Mouse (Mus musculus) neural tube, embryonic 14.5 days (tissue): Measurements from ENCODE around the gene Ccdc107. TPM values are rescaled to one million over a fixed set of nuclear protein-coding genes. Genes with fewer than 3 reads are reported as not detected.
A peak's percentile ranks its signal among the peaks of the same experiment; 100 is the strongest.

Experiments used
- ATAC-seq: fragments of 200-750 bp; cut with Nextera tagmentation; 2 replicates; pipeline ENCODE4 v1.8.0; 2017; ENCODE audit warnings: low read depth, mild to moderate bottlenecking, moderate TSS enrichment, moderate library complexity
- H3K27ac ChIP-seq: fragments of 300-500 bp; sonication (generic); 2 replicates; pipeline ENCODE4 v1.5.1; 2014; ENCODE audit warnings: low read depth, mild to moderate bottlenecking, control low read depth, low read length, moderate library complexity, mixed read lengths
- H3K27me3 ChIP-seq: fragments of 300-500 bp; sonication (generic); 2 replicates; pipeline ENCODE4 v1.6.1; 2014; ENCODE audit warnings: low read length; ENCODE audit not compliant: control insufficient read depth, insufficient read depth
- H3K36me3 ChIP-seq: fragments of 300-500 bp; sonication (generic); 2 replicates; pipeline ENCODE4 v1.6.1; 2014; ENCODE audit warnings: low read length, mixed read lengths; ENCODE audit not compliant: control insufficient read depth, insufficient read depth
- H3K4me1 ChIP-seq: fragments of 300-500 bp; sonication (generic); 2 replicates; pipeline ENCODE4 v1.6.1; 2014; ENCODE audit warnings: low read length; ENCODE audit not compliant: control insufficient read depth, insufficient read depth
- H3K4me2 ChIP-seq: fragments of 300-500 bp; sonication (generic); 2 replicates; pipeline ENCODE4 v1.6.1; 2014; ENCODE audit warnings: mild to moderate bottlenecking, low read depth, low read length, control low read depth
- H3K4me3 ChIP-seq: fragments of 300-500 bp; sonication (generic); 2 replicates; pipeline ENCODE4 v1.5.1; 2014; ENCODE audit warnings: low read depth, low read length, control low read depth, mixed read lengths
- H3K9ac ChIP-seq: fragments of 300-500 bp; sonication (generic); replicated peaks from 2 replicates; pipeline ENCODE4 v1.6.1; 2014; ENCODE audit warnings: low read depth, mild to moderate bottlenecking, control low read depth, low read length, mixed read lengths
- H3K9me3 ChIP-seq: fragments of 300-500 bp; sonication (generic); 2 replicates; pipeline ENCODE4 v1.6.1; 2016; ENCODE audit warnings: low read length; ENCODE audit not compliant: control insufficient read depth
- WGBS: fragments of 180-500 bp; shearing (Covaris S2); extraction: QIAGEN DNeasy Blood & Tissue Kit; methylation state at CpG from one replicate; pipeline ENCODE4 v1.1.7; 2014; 5-methylcytosine and 5-hydroxymethylcytosine counted together
- polyA plus RNA-seq: library from polyadenylated mRNA; unstranded; fragments of >200 nt; fragmentation: Nextera tagmentation; extraction: Ambion mirVana; gene quantifications from 2 replicates; pipeline ENCODE4 v1.2.1, GENCODE M21; 2014

Ccdc107 gene
- polyA plus RNA-seq, 1 experiment from 2014 or later: 87.2 TPM

- Histone ChIP-seq H3K27me3 (no peaks in the 10 kb centered on the region), H3K4me3 (no peak overlapping the region), H3K9ac (no peak overlapping the region), H3K36me3 (no peaks in the 10 kb centered on the region), H3K27ac (no peak overlapping the region), H3K9me3 (no peaks in the 10 kb centered on the region), H3K4me2 (no peak overlapping the region), H3K4me1 (no peaks in the 10 kb centered on the region)
- 95% methylated on average over 5 of the region's 5 CpGs for WGBS
- no peak for ATAC-seq
Observed at GRCm38 (mm10) chr4:43463102-43463501, 29.6 kb upstream of the Ccdc107 start.

DNA sequence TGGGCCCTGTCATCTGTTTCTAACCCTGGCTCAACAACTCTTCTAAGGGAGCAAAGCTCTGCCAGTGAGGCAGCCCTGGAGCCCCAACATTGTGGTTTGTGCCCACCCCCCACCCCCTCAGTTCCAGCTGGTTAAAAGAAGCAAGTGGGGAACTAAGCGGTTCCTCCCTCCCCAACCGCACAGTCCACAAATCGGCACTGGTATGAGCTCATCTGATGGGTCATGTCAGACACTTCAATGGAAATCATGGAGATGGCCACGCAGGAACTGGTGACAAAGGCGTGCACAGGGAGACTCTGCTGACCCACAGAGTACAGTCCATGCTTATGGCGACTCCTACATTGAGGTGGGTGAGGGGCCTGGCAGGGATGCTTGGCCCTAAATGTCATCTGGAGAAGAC lies 26.8 kb upstream of the Ccdc107 start:
- 94% methylated on average over 6 of the region's 6 CpGs for WGBS
- H3K4me1 ChIP-seq: no peaks in the 10 kb centered on the region
- no peaks in the 10 kb centered on the region for H3K27me3 ChIP-seq
- no peak overlapping the region for H3K4me3 ChIP-seq
- H3K4me2 ChIP-seq: no peak overlapping the region
- H3K9ac ChIP-seq: no peak overlapping the region
- no peaks in the 10 kb centered on the region for H3K9me3 ChIP-seq
- no peak overlapping the region for H3K27ac ChIP-seq
- no peak for ATAC-seq
- no peaks in the 10 kb centered on the region for H3K36me3 ChIP-seq

DNA sequence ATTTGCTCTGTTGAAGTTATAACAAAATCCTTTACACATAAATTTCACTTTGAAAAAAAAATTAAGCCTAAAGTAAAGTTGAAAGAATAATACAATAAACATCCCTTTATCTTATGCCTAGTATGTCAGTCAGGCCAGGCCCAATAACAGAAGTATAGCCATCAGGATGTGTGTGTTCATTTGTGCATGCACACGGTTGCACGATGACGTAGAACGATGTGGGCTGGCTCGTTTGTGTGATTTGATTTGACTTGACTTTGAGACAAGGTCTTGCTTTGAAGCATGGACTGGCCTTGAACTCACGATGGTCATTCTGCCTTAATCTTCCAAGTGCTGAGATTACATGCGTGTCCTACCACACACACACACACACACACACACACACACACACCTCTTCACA lies 25.8 kb upstream of the Ccdc107 start:
- H3K9ac ChIP-seq: no peak overlapping the region
- WGBS: 95% methylated on average over 7 of the region's 7 CpGs
- ATAC-seq: no peak
- H3K4me3 ChIP-seq: no peak overlapping the region
- H3K4me1 ChIP-seq: no peaks in the 10 kb centered on the region
- H3K4me2 ChIP-seq: no peak overlapping the region
- H3K9me3 ChIP-seq: no peaks in the 10 kb centered on the region
- no peaks in the 10 kb centered on the region for H3K36me3 ChIP-seq
- no peak overlapping the region for H3K27ac ChIP-seq
- H3K27me3 ChIP-seq: no peaks in the 10 kb centered on the region

GRCm38 (mm10) chr4:43470301-43470700 lies 22.4 kb upstream of the Ccdc107 start:
- no peak overlapping the region for H3K4me2 ChIP-seq
- H3K9me3 ChIP-seq: no peaks in the 10 kb centered on the region
- no peak for ATAC-seq
- H3K27ac ChIP-seq: no peak overlapping the region
- 90% methylated on average over 10 of the region's 10 CpGs for WGBS
- H3K27me3 ChIP-seq: no peaks in the 10 kb centered on the region
- H3K9ac ChIP-seq: no peak overlapping the region
- no peaks in the 10 kb centered on the region for H3K36me3 ChIP-seq
- H3K4me1 ChIP-seq: no peaks in the 10 kb centered on the region
- H3K4me3 ChIP-seq: no peak overlapping the region

- ATAC-seq: no peak
- WGBS: 79% methylated on average over 1 of the region's 1 CpGs
- H3K36me3 ChIP-seq: no peaks in the 10 kb centered on the region
Observed at GRCm38 (mm10) chr4:43473636-43474035, 19.1 kb upstream of the Ccdc107 start.

DNA sequence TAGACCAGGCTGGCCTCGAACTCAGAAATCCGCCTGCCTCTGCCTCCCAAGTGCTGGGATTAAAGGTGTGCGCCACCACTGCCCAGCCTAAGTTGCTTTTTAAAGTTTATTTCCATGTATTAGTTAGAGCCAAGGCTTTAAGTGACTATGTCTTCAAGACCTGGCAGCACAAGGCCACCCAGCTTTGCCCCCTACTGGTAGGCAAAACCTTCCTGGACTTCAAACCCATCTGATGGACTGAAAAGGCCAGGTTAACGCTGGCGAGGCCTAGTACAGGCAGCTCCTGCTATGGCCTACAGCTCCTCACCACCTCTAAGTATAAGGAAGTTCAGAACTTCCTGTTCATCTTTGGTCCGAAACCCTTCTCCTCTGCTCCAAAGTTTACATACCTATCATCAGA lies 16.1 kb upstream of the Ccdc107 start:
- no peak for ATAC-seq
- Histone ChIP-seq H3K27ac (no peak overlapping the region), H3K4me1 (no peaks in the 10 kb centered on the region), H3K9ac (no peak overlapping the region), H3K9me3 (no peaks in the 10 kb centered on the region), H3K27me3 (no peaks in the 10 kb centered on the region), H3K36me3 (no peaks in the 10 kb centered on the region), H3K4me3 (no peak overlapping the region), H3K4me2 (no peak overlapping the region)
- 93% methylated on average over 6 of the region's 6 CpGs for WGBS

More at GRCm38 (mm10) chr4:43473636-43474035, 19.1 kb upstream of the Ccdc107 start:
- Histone ChIP-seq H3K4me2 (no peak overlapping the region), H3K27me3 (no peaks in the 10 kb centered on the region), H3K9ac (no peak overlapping the region), H3K27ac (no peak overlapping the region), H3K9me3 (no peaks in the 10 kb centered on the region), H3K4me1 (no peaks in the 10 kb centered on the region), H3K4me3 (no peak overlapping the region)

DNA sequence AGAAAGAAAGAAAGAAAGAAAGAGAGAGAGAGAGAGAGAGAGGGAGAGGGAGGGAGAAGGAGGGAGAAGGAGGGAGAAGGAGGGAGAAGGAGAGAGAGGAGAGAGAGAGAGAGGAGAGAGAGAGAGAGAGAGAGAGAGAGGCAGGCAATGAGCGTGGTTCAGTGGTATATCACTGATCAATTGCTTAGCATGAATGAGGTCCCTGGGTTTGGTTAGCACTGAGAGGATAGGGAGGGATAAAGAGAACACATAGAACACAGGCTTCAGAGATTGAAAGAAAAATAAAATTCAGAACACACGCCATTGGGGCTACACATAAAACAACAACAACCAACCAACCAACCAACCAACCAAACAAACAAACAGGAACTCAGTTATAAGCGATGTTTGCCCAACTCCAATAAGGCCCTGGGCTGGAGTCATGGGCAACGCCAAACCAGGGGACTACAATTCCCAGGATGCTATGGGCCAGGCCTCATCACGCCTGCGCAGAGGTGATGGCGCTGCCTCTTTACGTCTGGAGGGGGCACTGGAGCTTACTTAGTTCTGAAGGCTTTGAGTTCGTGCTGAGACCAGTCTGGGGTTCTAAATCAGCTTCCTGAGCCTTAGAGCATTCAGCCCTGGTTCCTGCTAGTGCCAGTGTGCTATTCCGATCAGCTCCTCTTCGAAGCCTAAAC lies 14.7 kb upstream of the Ccdc107 start:
- peak overlapping the region; percentile 16; the same call in 1 of the 2 replicates for H3K4me3 ChIP-seq
- H3K4me2 ChIP-seq: peak overlapping the region; percentile 33
- no peak overlapping the region for H3K9ac ChIP-seq
- H3K36me3 ChIP-seq: no peaks in the 10 kb centered on the region
- H3K4me1 ChIP-seq: no peaks in the 10 kb centered on the region
- no peak overlapping the region for H3K27ac ChIP-seq
- H3K27me3 ChIP-seq: no peaks in the 10 kb centered on the region
- 16% methylated on average over 11 of the region's 11 CpGs for WGBS
- no peaks in the 10 kb centered on the region for H3K9me3 ChIP-seq
- peak; percentile 96 for ATAC-seq

DNA sequence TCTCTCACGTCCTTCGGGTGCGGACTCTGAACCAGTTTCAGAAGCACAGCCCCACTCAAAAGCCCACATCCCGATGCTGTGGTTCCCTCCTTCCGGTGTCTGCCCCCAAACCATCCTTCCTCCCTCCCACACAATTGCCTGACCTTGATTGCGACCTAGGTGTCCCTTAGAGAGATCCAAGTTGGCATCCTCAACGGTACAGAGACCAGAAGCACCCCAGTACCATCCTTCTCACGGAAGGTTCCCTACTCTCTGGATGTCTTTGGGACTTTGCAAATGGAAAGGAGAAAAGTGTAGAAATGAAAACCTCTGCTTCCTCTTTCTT lies 14.2 kb upstream of the Ccdc107 start:
- Histone ChIP-seq H3K9ac (no peak overlapping the region), H3K27ac (no peak overlapping the region), H3K4me3 (peak overlapping the region; percentile 16; the same call in 1 of the 2 replicates), H3K9me3 (no peaks in the 10 kb centered on the region), H3K4me2 (peak overlapping the region; percentile 33), H3K36me3 (no peaks in the 10 kb centered on the region), H3K4me1 (no peaks in the 10 kb centered on the region), H3K27me3 (no peaks in the 10 kb centered on the region)
- 53% methylated on average over 8 of the region's 8 CpGs for WGBS
- peak; percentile 39; the same call in 1 of the 2 replicates for ATAC-seq

DNA sequence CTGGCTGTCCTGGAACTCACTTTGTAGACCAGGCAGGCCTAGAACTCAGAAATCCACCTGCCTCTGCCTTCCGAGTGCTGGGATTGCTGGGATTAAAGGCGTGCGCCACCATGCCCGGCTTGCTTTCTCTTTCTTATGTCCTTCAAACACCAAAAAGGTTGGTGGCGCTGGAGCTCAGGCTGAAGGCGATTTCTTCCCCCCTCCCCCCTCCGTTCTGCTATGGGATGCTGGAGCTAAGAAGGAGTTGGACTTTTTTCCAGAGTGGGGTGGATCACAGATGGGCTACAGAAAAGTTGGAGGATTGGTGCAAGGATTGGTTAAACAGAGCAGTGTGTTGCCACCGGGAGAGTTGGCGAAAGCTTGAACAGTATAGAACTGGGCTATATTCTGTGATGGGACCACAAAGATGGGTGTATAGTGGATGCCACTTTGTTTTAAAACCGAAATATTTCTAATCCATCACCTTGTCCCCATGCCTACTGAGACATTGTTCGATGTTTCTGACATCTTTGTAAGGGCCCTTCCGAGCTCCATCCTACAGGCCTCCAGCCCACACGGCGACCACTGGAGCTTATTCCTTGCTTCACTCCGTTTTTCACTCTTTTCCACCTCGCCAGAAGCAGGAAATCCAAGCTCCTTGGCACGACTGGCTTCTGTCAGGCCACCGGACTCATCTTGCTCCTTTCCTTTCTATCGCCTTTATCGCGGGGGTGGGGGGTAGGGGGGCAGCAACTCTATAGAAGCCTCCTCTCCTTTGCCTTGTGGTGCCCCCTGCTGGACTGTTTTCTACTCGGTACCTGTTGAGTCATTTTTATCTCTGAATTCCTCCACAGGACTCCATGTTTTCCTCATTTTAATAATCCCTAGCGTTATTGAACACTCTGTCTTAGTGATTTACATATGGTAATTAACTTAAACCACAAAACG lies 13.5 kb upstream of the Ccdc107 start:
- 51% methylated on average over 24 of the region's 24 CpGs for WGBS
- H3K4me2 ChIP-seq: no peak overlapping the region
- no peaks in the 10 kb centered on the region for H3K36me3 ChIP-seq

More for the DNA sequence above, 13.5 kb upstream of the Ccdc107 start:
- no peak for ATAC-seq
- H3K4me3 ChIP-seq: no peak overlapping the region
- no peaks in the 10 kb centered on the region for H3K27me3 ChIP-seq
- H3K4me1 ChIP-seq: no peaks in the 10 kb centered on the region
- no peak overlapping the region for H3K27ac ChIP-seq
- no peaks in the 10 kb centered on the region for H3K9me3 ChIP-seq
- no peak overlapping the region for H3K9ac ChIP-seq
